Mouse (Mus musculus): Measurements from ENCODE around the gene Psmd14.
A peak's percentile ranks its signal among the peaks of the same experiment; 100 is the strongest.

Gene Psmd14

GRCm38 (mm10) chr2:61711108-61712040, at the start of gene Psmd14:
Psmd14 (plus strand) TSS chr2:61711694.
- DNase-seq (ENCODE audit: inconsistent age in 2 of 2, low spot score in 1 of 2): peak; percentile 91 to 97

- no peak for DNase-seq (ENCODE audit: inconsistent age in 2 of 2, low spot score in 1 of 2)
Measured at GRCm38 (mm10) chr2:61662833-61663232, 48.7 kb upstream of the Psmd14 start.

- DNase-seq (ENCODE audit: inconsistent age in 2 of 2, low spot score in 1 of 2): no peak
Measured at GRCm38 (mm10) chr2:61663573-61664241, 47.8 kb upstream of the Psmd14 start.

- peak in 1 of 2 experiments; percentile 72 for DNase-seq (ENCODE audit: inconsistent age in 2 of 2, low spot score in 1 of 2)
Measured at GRCm38 (mm10) chr2:61667420-61667819, 44.1 kb upstream of the Psmd14 start.

GRCm38 (mm10) chr2:61668260-61668659, 43.2 kb upstream of the Psmd14 start:
- peak; percentile 46 to 81 for DNase-seq (ENCODE audit: inconsistent age in 2 of 2, low spot score in 1 of 2)

GRCm38 (mm10) chr2:61674555-61674954, 36.9 kb upstream of the Psmd14 start:
- DNase-seq (ENCODE audit: inconsistent age in 2 of 2, low spot score in 1 of 2): no peak

- no peak for DNase-seq (ENCODE audit: inconsistent age in 2 of 2, low spot score in 1 of 2)
Measured at GRCm38 (mm10) chr2:61681572-61681971, 29.9 kb upstream of the Psmd14 start.

GRCm38 (mm10) chr2:61686533-61686932, 25.0 kb upstream of the Psmd14 start:
- no peak for DNase-seq (ENCODE audit: inconsistent age in 2 of 2, low spot score in 1 of 2)

- DNase-seq (ENCODE audit: inconsistent age in 2 of 2, low spot score in 1 of 2): no peak
Measured at GRCm38 (mm10) chr2:61689086-61689485, 22.4 kb upstream of the Psmd14 start.

GRCm38 (mm10) chr2:61709570-61709969, 1.9 kb upstream of the Psmd14 start:
- no peak for DNase-seq (ENCODE audit: inconsistent age in 2 of 2, low spot score in 1 of 2)

- DNase-seq (ENCODE audit: inconsistent age in 2 of 2, low spot score in 1 of 2): peak in 1 of 2 experiments; percentile 25
Measured at GRCm38 (mm10) chr2:61712526-61712925, 1.0 kb downstream of the Psmd14 start.

- no peak for DNase-seq (ENCODE audit: inconsistent age in 2 of 2, low spot score in 1 of 2)
Measured at GRCm38 (mm10) chr2:61722401-61722982, 11.0 kb downstream of the Psmd14 start.

- no peak for DNase-seq (ENCODE audit: inconsistent age in 2 of 2, low spot score in 1 of 2)
Measured at GRCm38 (mm10) chr2:61732802-61733486, 21.4 kb downstream of the Psmd14 start.

GRCm38 (mm10) chr2:61734175-61734574, 22.7 kb downstream of the Psmd14 start:
- DNase-seq (ENCODE audit: inconsistent age in 2 of 2, low spot score in 1 of 2): no peak

GRCm38 (mm10) chr2:61746051-61746450, 34.6 kb downstream of the Psmd14 start:
- DNase-seq (ENCODE audit: inconsistent age in 2 of 2, low spot score in 1 of 2): peak in 1 of 2 experiments; percentile 64

GRCm38 (mm10) chr2:61746580-61746979, 35.1 kb downstream of the Psmd14 start:
- DNase-seq (ENCODE audit: inconsistent age in 2 of 2, low spot score in 1 of 2): peak in 1 of 2 experiments; percentile 29

GRCm38 (mm10) chr2:61747411-61747810, 35.9 kb downstream of the Psmd14 start:
- DNase-seq (ENCODE audit: inconsistent age in 2 of 2, low spot score in 1 of 2): no peak

- no peak for DNase-seq (ENCODE audit: inconsistent age in 2 of 2, low spot score in 1 of 2)
Measured at GRCm38 (mm10) chr2:61750702-61751101, 39.2 kb downstream of the Psmd14 start.

- DNase-seq (ENCODE audit: inconsistent age in 2 of 2, low spot score in 1 of 2): no peak
Measured at GRCm38 (mm10) chr2:61751286-61751685, 39.8 kb downstream of the Psmd14 start.

GRCm38 (mm10) chr2:61752362-61752761, 40.9 kb downstream of the Psmd14 start:
- no peak for DNase-seq (ENCODE audit: inconsistent age in 2 of 2, low spot score in 1 of 2)

GRCm38 (mm10) chr2:61754989-61755388, 43.5 kb downstream of the Psmd14 start:
- no peak for DNase-seq (ENCODE audit: inconsistent age in 2 of 2, low spot score in 1 of 2)
